Mouse (Mus musculus) spleen, adult 18-20 months (tissue): ENCODE data around the gene Gsta4.
"Not testable (repeated sequence)": the region's sequence is repeated elsewhere in the genome, so short reads cannot be mapped to it uniquely, and the experiment has no call there.

Experiments
- DNase-seq, 2 experiments: peaks; one replicate each; pipeline ENCODE4 v3.0.0; 2022; ENCODE audit warnings: mixed read lengths in 2 of 2

The Gsta4 gene

DNA sequence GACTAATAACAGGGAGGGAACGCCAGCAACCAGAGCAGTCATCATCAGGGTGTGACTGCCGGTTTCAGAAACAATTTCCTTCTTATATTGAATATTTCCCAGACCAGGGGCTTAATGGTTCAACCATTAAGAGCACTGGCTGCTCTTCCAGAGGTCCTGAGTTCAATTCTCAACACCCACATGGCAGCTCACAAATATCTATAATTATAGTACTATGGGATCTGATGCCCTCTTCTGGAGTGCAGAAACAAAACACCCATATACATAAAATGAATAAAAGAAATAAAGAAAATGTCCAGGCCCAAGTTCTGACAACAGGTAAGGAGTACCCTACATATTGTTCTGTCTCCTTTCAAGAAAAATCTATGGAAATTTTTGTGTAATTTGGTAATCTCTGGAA is 3.5 kb upstream of the Gsta4 start:
- DNase-seq, result no peak

GRCm38 (mm10) chr9:78185686-78186085 is 3.1 kb downstream of the Gsta4 start:
- DNase-seq, result no peak

- DNase-seq, result no peak
These were observed 6.3 kb downstream of the Gsta4 start for GRCm38 (mm10) chr9:78188910-78189309.

GRCm38 (mm10) chr9:78190651-78191634 is 8.4 kb downstream of the Gsta4 start:
- no peak for DNase-seq

- DNase-seq, result peak; percentile 13 to 48
These were observed 9.2 kb downstream of the Gsta4 start for GRCm38 (mm10) chr9:78191736-78192135.

DNA sequence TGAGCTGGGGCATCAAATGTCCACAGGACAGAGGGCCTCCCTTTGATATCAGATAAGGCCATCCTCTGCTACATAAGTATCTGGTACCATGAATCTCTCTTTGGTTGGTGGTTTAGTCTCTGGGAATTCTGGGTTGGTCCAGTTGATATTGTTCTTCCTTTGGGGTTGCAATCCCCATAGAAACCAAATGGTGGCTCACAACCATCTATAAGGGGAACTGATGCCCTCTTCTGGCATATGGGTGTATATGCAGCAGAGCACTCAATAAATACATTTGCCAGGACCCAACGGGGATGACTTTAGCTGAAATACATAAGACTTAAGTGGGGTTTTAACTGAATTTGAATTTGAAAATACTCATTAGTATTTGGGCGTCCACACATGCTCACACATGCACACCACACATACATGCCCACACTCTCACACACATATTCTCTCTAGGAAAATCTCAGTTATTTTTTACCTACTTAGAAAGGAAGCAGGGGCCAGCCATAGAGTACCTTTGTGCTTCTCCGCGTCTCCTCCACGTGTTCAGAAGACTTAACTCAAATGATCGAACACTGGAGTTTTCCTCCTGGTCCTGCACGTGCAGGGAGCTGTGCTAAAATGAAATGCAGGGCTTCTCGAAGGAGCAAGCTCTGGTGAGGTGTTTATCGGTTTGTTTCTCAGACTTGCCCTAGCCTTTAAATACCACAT is 11.5 kb downstream of the Gsta4 start:
- DNase-seq, result peak in 1 of 2 experiments; percentile 29

DNA sequence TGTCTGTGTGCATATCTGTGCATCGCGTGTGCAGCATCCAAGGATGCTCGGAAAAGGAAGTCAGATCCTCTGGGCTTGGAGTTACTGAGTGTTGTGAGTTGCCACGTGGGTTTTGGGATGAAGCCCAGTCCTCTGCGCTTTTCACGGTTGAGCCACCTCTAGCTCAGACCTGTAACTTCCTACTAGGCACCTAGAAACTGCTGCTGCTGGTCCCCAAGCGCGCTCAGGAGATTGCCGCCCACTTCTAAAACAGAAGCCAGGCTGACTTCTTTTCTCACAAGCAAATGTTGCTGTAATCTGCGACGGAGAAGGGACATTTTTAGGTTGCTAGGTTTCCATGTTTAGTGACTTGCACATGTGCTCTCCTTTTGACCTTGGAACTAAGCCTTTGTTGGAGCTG is 12.5 kb downstream of the Gsta4 start:
- DNase-seq, result no peak

- no peak for DNase-seq
These were observed 15.2 kb downstream of the Gsta4 start for GRCm38 (mm10) chr9:78197801-78198200.

- no peak for DNase-seq
These were observed 21.6 kb downstream of the Gsta4 start for GRCm38 (mm10) chr9:78204194-78204593.

DNA sequence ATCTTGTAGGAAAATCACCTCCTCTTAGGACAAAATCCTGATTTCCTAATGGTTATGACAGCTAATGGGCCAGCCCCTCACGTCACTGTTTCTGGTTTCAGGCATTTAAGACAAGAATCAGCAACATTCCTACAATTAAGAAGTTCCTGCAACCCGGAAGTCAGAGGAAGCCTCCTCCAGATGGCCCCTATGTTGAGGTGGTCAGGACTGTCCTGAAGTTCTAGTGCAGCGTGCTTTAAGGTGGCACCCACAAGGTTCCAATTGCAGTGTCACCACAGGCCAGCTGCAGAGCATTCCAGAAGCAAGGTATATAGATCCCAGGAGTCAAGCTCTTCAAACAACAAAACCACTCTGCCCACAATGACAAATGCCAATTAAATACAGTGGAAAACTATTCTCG is 26.4 kb downstream of the Gsta4 start:
- DNase-seq, result no peak

GRCm38 (mm10) chr9:78210079-78210478 is 27.5 kb downstream of the Gsta4 start:
- DNase-seq, result no peak

- no peak for DNase-seq
These were observed 28.2 kb downstream of the Gsta4 start for GRCm38 (mm10) chr9:78210821-78211220.

- DNase-seq, result no peak
These were observed 28.9 kb downstream of the Gsta4 start for GRCm38 (mm10) chr9:78211521-78211920.

- DNase-seq, result no peak
These were observed 29.9 kb downstream of the Gsta4 start for GRCm38 (mm10) chr9:78212341-78213049.

DNA sequence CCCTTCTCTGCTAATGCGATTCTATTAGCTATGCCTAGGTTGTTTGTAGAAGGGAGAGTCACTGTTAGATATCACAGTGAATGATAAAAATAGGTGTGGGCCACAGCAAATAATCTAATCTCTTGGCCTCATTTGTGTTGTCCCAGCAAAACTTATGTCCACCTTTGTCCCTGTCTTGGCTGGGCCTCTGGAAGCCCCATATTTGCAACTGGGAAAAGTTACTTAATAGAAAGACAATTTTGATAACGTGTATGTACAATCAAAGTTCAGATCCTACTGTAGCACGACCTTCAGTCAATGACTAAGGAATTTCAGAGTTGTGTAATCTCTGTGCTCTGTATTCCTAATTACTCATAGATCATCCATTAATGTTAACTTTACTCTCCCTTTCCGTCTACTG is 34.5 kb downstream of the Gsta4 start:
- DNase-seq, result no peak

DNA sequence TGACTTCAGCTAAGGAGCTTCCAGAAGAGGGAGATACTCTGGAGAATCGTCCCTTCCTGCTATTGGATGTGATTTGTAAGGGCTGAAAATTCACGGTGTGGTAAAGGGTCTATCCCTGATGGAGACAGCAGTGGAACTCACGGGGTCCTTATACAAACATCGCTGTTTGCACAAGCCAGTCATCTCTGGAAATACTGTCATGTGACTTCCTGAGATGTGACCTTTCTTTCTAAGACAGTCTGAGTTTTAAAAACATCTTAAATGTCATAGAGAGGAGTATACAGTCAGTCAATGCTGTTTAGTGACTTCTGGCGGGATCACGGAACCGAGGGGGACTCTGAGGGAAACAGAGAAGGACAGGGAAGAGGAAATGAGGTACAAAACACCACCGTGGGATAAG is 40.0 kb downstream of the Gsta4 start:
- no peak for DNase-seq

DNA sequence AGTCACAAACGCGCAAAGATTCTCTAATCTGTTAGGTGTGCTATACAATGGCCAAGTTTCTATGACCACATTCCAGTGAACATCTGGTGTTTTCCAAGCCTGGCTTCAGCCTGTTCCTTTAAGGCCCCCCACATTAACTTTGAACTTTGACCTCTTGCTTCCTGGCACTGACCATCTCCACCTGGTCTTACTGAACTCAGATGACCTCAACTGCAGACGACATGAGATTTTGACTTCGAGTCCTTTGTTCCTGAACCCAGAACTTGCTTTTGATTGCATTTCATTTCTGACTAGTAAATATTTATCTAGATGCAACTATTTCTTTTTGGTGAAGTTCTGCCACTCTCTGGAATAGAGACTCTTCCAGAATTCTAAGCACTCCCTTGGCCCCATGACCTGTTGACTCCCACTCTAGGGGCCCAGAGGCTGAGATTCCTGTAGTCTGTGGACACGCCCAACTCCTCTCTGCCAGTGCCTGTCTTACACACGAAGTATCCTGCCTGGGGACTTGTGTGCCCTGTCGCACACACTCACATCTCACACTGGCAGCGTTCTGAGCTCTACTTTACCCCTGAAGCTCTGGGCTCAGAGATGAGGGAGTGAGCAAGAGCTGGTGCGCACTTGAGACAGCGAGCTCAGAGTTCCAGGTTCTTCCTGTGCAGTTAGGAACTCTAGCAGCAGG is 40.8 kb downstream of the Gsta4 start:
- no peak for DNase-seq

DNA sequence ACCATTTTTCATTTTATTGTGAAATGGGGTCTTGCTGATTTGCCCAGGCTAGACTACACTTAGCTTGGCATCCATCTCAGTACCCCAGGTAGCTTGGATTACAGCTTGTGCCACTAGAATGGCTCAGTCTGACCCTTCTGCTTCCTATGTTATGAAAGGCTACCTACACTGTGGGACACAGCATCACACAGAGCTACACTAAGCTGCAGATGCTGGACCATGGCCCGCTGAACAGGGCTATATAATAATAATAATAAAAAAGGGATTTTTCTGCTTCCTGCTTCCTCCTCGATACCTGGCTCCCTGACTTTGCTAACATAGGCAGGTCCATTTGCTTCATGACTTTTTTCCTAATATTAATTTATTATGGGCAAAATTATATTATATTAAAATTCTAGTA is 41.8 kb downstream of the Gsta4 start:
- no peak for DNase-seq

- DNase-seq, result no peak
These were observed 42.7 kb downstream of the Gsta4 start for GRCm38 (mm10) chr9:78225304-78225703.

- no peak for DNase-seq
These were observed 45.5 kb downstream of the Gsta4 start for GRCm38 (mm10) chr9:78228122-78228521.

DNA sequence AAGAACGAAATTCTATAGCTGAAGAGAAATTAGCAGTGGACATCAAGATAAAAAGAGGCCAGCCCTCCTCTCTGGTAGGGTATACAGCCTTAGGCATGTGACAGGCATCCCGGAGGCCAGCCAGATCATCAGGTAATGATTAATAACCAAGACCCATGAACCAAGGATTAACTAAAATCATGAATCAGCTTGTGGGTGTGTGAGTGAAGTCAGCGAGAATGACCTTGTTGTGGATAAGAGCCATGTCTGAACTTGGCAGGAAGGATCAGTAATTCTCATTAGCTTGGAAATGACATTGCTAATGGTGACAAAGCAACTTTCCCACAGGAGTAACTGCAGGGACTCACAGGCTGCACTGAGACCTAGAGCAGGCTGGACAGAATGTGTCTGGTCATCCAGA is 47.1 kb downstream of the Gsta4 start:
- DNase-seq, result not testable (repeated sequence)

GRCm38 (mm10) chr9:78230461-78230860 is 47.9 kb downstream of the Gsta4 start, which contains the start of gene Gsta1:
Gsta1 (plus strand) TSS chr9:78230656.
- DNase-seq, result not testable (repeated sequence)
